Mouse (Mus musculus) cerebellum, adult 2 months (tissue): ENCODE results near the gene Fut9.

Experiments used
- CTCF ChIP-seq: fragments of 200-500 bp; IDR thresholded peaks from 2 replicates; pipeline ENCODE4 v1.5.1; 2011; ENCODE audit warnings: low read depth, mild to moderate bottlenecking, control low read depth, low read length, moderate library complexity, borderline replicate concordance; ENCODE audit not compliant: insufficient read depth
- POLR2A ChIP-seq: fragments of 200-500 bp; IDR thresholded peaks from 2 replicates; pipeline ENCODE4 v1.6.1; 2011; ENCODE audit warnings: low read length, control low read depth, borderline replicate concordance; ENCODE audit not compliant: insufficient read depth

GRCm38 (mm10) chr4:25627467-25627866, 172.6 kb downstream of the Fut9 start:
- TF ChIP-seq POLR2A (no peak), CTCF (no peak)
